In the genomic region with DNA sequence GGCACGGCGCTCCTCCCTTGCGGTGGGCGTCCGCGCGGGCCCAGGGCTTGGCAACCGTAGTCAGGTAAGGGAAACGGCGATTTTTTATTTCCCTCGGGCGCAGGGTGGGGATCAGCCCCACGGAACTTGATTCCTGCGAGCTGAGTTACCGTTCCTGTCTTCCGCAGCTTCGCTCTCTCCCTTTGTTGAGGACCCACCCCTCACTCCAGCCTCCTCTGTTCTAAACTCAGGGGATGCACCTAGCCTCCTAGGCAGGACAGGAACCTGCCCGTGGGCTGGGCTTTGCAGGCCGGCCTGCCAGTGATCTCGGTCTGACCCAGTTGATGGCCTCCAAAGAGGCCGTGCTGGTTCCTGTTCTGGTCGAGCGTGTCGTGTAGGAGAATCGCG, we compare ENCODE assay signal across 8 mouse cellular contexts. TPM values are rescaled to one million over a fixed set of nuclear protein-coding genes. Genes with fewer than 3 reads are reported as not detected.
DNase-seq lines count a peak whose midpoint lies in the region; ATAC-seq and TF ChIP-seq lines count a peak whose summit lies in the region.

No protein-coding gene starts in this region.

- intact Hi-C loops in left cerebral cortex, adult 2 months (cut with DNase I) = loop anchor here (1.0 to 10.0 kb wide), 3 partner anchors 124 to 384 kb away; a partner anchor contains a TSS

- peaks cover 31% of the 10 kb centered on the region for H3K4me1 ChIP-seq in embryonic facial prominence, embryonic 13.5 days
- H3K4me1 ChIP-seq in intestine, postnatal 0 days (replicated peaks; ENCODE audit: control insufficient read depth, insufficient read depth, low read length) = 0 out of 2 replicates have a peak, but pooled peaks cover 8% of the 10 kb centered on the region
- peaks cover 15% of the 10 kb centered on the region for H3K4me1 ChIP-seq in neural tube, embryonic 14.5 days (ENCODE audit: control insufficient read depth, insufficient read depth, low read length)

- H3K4me2 ChIP-seq in embryonic facial prominence, embryonic 13.5 days = peak overlapping the region; percentile 96
- H3K4me2 ChIP-seq in intestine, postnatal 0 days (replicated peaks; ENCODE audit: low read depth) = peak overlapping the region; percentile 72
- H3K4me2 ChIP-seq in neural tube, embryonic 14.5 days (ENCODE audit: low read depth, low read length) = peak overlapping the region; percentile 91

- no peaks in the 10 kb centered on the region for H3K27me3 ChIP-seq in embryonic facial prominence, embryonic 13.5 days
- H3K27me3 ChIP-seq in intestine, postnatal 0 days (replicated peaks; ENCODE audit: control insufficient read depth, insufficient read depth, low read length) = no peaks in the 10 kb centered on the region
- no peaks in the 10 kb centered on the region for H3K27me3 ChIP-seq in neural tube, embryonic 14.5 days (ENCODE audit: control insufficient read depth, insufficient read depth, low read length)

- DNase-seq in left cerebral cortex, adult 2 months (ENCODE audit: extremely low spot score in 1 of 2, low spot score in 2 of 2) = no peak
- no peak for DNase-seq in left cerebral cortex, adult 11 months (ENCODE audit: low spot score)
- DNase-seq in left cerebral cortex, adult 8-10 months (ENCODE audit: low spot score in 2 of 2) = no peak

- no peak overlapping the region for H3K27ac ChIP-seq in left cerebral cortex, adult 2 months
- peak overlapping the region; percentile 72 for H3K27ac ChIP-seq in embryonic facial prominence, embryonic 13.5 days
- H3K27ac ChIP-seq in intestine, postnatal 0 days (ENCODE audit: low read depth, low read length) = peak overlapping the region; percentile 95
- no peak overlapping the region for H3K27ac ChIP-seq in neural tube, embryonic 14.5 days (ENCODE audit: low read depth, low read length)

- peaks cover 44% of the 10 kb centered on the region for H3K36me3 ChIP-seq in embryonic facial prominence, embryonic 13.5 days
- peaks cover 36% of the 10 kb centered on the region; the same call in 1 of the 2 replicates for H3K36me3 ChIP-seq in intestine, postnatal 0 days (ENCODE audit: control insufficient read depth, insufficient read depth)
- H3K36me3 ChIP-seq in neural tube, embryonic 14.5 days (ENCODE audit: control insufficient read depth, insufficient read depth, low read length) = 0 out of 2 replicates have a peak, but pooled peaks cover 8% of the 10 kb centered on the region

- ATAC-seq in embryonic facial prominence, embryonic 13.5 days (ENCODE audit: insufficient number of reproducible peaks, insufficient read depth, low FRiP score, low TSS enrichment, low read depth) = no peak
- no peak for ATAC-seq in intestine, postnatal 0 days
- ATAC-seq in neural tube, embryonic 14.5 days (ENCODE audit: low read depth) = peak; percentile 1; the same call in 1 of the 2 replicates
- ATAC-seq in frontal cortex, adult (ENCODE audit: low TSS enrichment) = no peak
- ATAC-seq in megakaryocyte-erythroid progenitor cell, adult 5-6 weeks (replicated peaks; ENCODE audit: low FRiP score, low TSS enrichment, poor library complexity, severe bottlenecking) = no peak; the same call in none of the 2 replicates

- WGBS in embryonic facial prominence, embryonic 13.5 days = under 1% methylated on average over 26 of the region's 26 CpGs
- under 1% methylated on average over 26 of the region's 26 CpGs for WGBS in intestine, postnatal 0 days
- WGBS in neural tube, embryonic 14.5 days = 0% methylated on average over 26 of the region's 26 CpGs

- H3K9me3 ChIP-seq in embryonic facial prominence, embryonic 13.5 days = no peaks in the 10 kb centered on the region
- H3K9me3 ChIP-seq in intestine, postnatal 0 days (ENCODE audit: control insufficient read depth) = no peaks in the 10 kb centered on the region
- no peaks in the 10 kb centered on the region for H3K9me3 ChIP-seq in neural tube, embryonic 14.5 days (ENCODE audit: control insufficient read depth, low read length)

- TF ChIP-seq CTCF in left cerebral cortex, adult 2 months (IDR thresholded peaks at IDR 0.05) = no peak
- no peak for TF ChIP-seq CTCF in intestine, postnatal 0 days (IDR thresholded peaks at IDR 0.05; ENCODE audit: low read depth)

- peak overlapping the region; percentile 86 for H3K9ac ChIP-seq in embryonic facial prominence, embryonic 13.5 days
- H3K9ac ChIP-seq in intestine, postnatal 0 days (ENCODE audit: low read depth, low read length) = peak overlapping the region; percentile 67
- H3K9ac ChIP-seq in neural tube, embryonic 14.5 days (replicated peaks; ENCODE audit: low read depth, low read length) = peak overlapping the region; percentile 66

- H3K4me3 ChIP-seq in left cerebral cortex, adult 2 months = peak overlapping the region; percentile 65
- H3K4me3 ChIP-seq in embryonic facial prominence, embryonic 13.5 days = peak overlapping the region; percentile 76
- peak overlapping the region; percentile 86 for H3K4me3 ChIP-seq in intestine, postnatal 0 days (ENCODE audit: low read depth, low read length)
- peak overlapping the region; percentile 66 for H3K4me3 ChIP-seq in neural tube, embryonic 14.5 days (ENCODE audit: low read depth, low read length)

RNA-seq across cellular contexts. Expression of a gene that starts 0.4 kb away (rescaled TPM):
- total RNA-seq in left cerebral cortex, adult 2 months (2021) = 10 to 100 TPM; 24.8 to 26.7 TPM
- 39.9 and 40.0 TPM in 2 replicates for polyA plus RNA-seq in embryonic facial prominence, embryonic 13.5 days (2015; fragmentation: Nextera tagmentation; extraction: Ambion mirVana)
- polyA plus RNA-seq in intestine, postnatal 0 days (2015; fragmentation: Nextera tagmentation; extraction: Ambion mirVana) = 18.5 and 18.8 TPM in 2 replicates
- polyA plus RNA-seq in neural tube, embryonic 14.5 days (2014; fragmentation: Nextera tagmentation; extraction: Ambion mirVana) = 27.4 and 27.6 TPM in 2 replicates
- 10 to 100 TPM; 23.1 to 26.2 (median 24.0) TPM for total RNA-seq in left cerebral cortex, adult 8-10 months (2022)
- 20.5 and 30.5 TPM in 2 replicates for total RNA-seq in megakaryocyte-erythroid progenitor cell, adult 5-6 weeks (2014; fragmentation: Nextera tagmentation)
- 12.3 and 34.4 TPM in 2 replicates for total RNA-seq in megakaryocyte-erythroid progenitor cell, adult 5-6 weeks (2017)

RNA-seq across cellular contexts. Expression of a gene that starts 0.7 kb away (rescaled TPM):
- total RNA-seq in left cerebral cortex, adult 2 months (2021) = 1 to 10 TPM; 5.3 to 7.2 TPM
- polyA plus RNA-seq in embryonic facial prominence, embryonic 13.5 days (2015; fragmentation: Nextera tagmentation; extraction: Ambion mirVana) = 207 and 208 TPM in 2 replicates
- polyA plus RNA-seq in intestine, postnatal 0 days (2015; fragmentation: Nextera tagmentation; extraction: Ambion mirVana) = 37.3 and 39.3 TPM in 2 replicates
- 18.7 and 26.3 TPM in 2 replicates for polyA plus RNA-seq in neural tube, embryonic 14.5 days (2014; fragmentation: Nextera tagmentation; extraction: Ambion mirVana)
- 1 to 10 TPM; 5.3 to 7.5 (median 6.9) TPM for total RNA-seq in left cerebral cortex, adult 8-10 months (2022)
- total RNA-seq in megakaryocyte-erythroid progenitor cell, adult 5-6 weeks (2014; fragmentation: Nextera tagmentation) = 121 and 124 TPM in 2 replicates
- total RNA-seq in megakaryocyte-erythroid progenitor cell, adult 5-6 weeks (2017) = 124 and 155 TPM in 2 replicates

RNA-seq across cellular contexts. Expression of a gene that starts 6.3 kb away (rescaled TPM):
- 10 to 100 TPM; 24.4 to 25.7 TPM for total RNA-seq in left cerebral cortex, adult 2 months (2021)
- 246 and 251 TPM in 2 replicates for polyA plus RNA-seq in embryonic facial prominence, embryonic 13.5 days (2015; fragmentation: Nextera tagmentation; extraction: Ambion mirVana)
- 91.4 and 92.9 TPM in 2 replicates for polyA plus RNA-seq in intestine, postnatal 0 days (2015; fragmentation: Nextera tagmentation; extraction: Ambion mirVana)
- 116 and 118 TPM in 2 replicates for polyA plus RNA-seq in neural tube, embryonic 14.5 days (2014; fragmentation: Nextera tagmentation; extraction: Ambion mirVana)
- 10 to 100 TPM; 25.0 to 28.6 (median 26.4) TPM for total RNA-seq in left cerebral cortex, adult 8-10 months (2022)
- total RNA-seq in megakaryocyte-erythroid progenitor cell, adult 5-6 weeks (2014; fragmentation: Nextera tagmentation) = 229 and 276 TPM in 2 replicates
- 348 and 369 TPM in 2 replicates for total RNA-seq in megakaryocyte-erythroid progenitor cell, adult 5-6 weeks (2017)

RNA-seq across cellular contexts. Expression of a gene that starts 28.9 kb away (rescaled TPM):
- under 1 TPM; 0.70 to 0.77 TPM for total RNA-seq in left cerebral cortex, adult 2 months (2021)
- polyA plus RNA-seq in embryonic facial prominence, embryonic 13.5 days (2015; fragmentation: Nextera tagmentation; extraction: Ambion mirVana) = 0.38 and 0.44 TPM in 2 replicates
- 0.42 and 0.52 TPM in 2 replicates for polyA plus RNA-seq in intestine, postnatal 0 days (2015; fragmentation: Nextera tagmentation; extraction: Ambion mirVana)
- 0.60 and 0.89 TPM in 2 replicates for polyA plus RNA-seq in neural tube, embryonic 14.5 days (2014; fragmentation: Nextera tagmentation; extraction: Ambion mirVana)
- under 1 TPM; 0.55 to 0.89 (median 0.76) TPM for total RNA-seq in left cerebral cortex, adult 8-10 months (2022)
- not detected in 2 replicates for total RNA-seq in megakaryocyte-erythroid progenitor cell, adult 5-6 weeks (2014; fragmentation: Nextera tagmentation)
- 0.69 TPM in 1 of 2 replicates, not detected in the other for total RNA-seq in megakaryocyte-erythroid progenitor cell, adult 5-6 weeks (2017)

RNA-seq across cellular contexts. Expression of a gene that starts 29.2 kb away (rescaled TPM):
- total RNA-seq in left cerebral cortex, adult 2 months (2021) = 10 to 100 TPM; 25.2 to 26.1 TPM
- polyA plus RNA-seq in embryonic facial prominence, embryonic 13.5 days (2015; fragmentation: Nextera tagmentation; extraction: Ambion mirVana) = 63.3 and 67.7 TPM in 2 replicates
- polyA plus RNA-seq in intestine, postnatal 0 days (2015; fragmentation: Nextera tagmentation; extraction: Ambion mirVana) = 39.4 and 42.1 TPM in 2 replicates
- polyA plus RNA-seq in neural tube, embryonic 14.5 days (2014; fragmentation: Nextera tagmentation; extraction: Ambion mirVana) = 26.8 and 35.0 TPM in 2 replicates
- total RNA-seq in left cerebral cortex, adult 8-10 months (2022) = 10 to 100 TPM; 22.4 to 28.3 (median 26.2) TPM
- total RNA-seq in megakaryocyte-erythroid progenitor cell, adult 5-6 weeks (2014; fragmentation: Nextera tagmentation) = 44.2 and 44.7 TPM in 2 replicates
- 14.6 and 21.7 TPM in 2 replicates for total RNA-seq in megakaryocyte-erythroid progenitor cell, adult 5-6 weeks (2017)

Comparison
In these comparisons a context has a peak if more than half of its experiments do, and no peak if none do; other contexts are left out.
1. H3K27ac ChIP-seq: peak in embryonic facial prominence, embryonic 13.5 days (single experiment) and intestine, postnatal 0 days (single experiment); none in left cerebral cortex, adult 2 months (single experiment) and neural tube, embryonic 14.5 days (single experiment).
2. RNA of a gene that starts 0.7 kb away (total RNA-seq): 121 to 155 TPM in megakaryocyte-erythroid progenitor cell, adult 5-6 weeks; 5.3 to 7.2 TPM in left cerebral cortex, adult 2 months and 5.3 to 7.5 TPM in left cerebral cortex, adult 8-10 months; every median in the first group is over 10 times any median in the second.
3. RNA of a gene that starts 6.3 kb away (total RNA-seq): 229 to 369 TPM in megakaryocyte-erythroid progenitor cell, adult 5-6 weeks; 25.0 to 28.6 TPM in left cerebral cortex, adult 8-10 months and 24.4 to 25.7 TPM in left cerebral cortex, adult 2 months; every median in the first group is over 4 times any median in the second.
4. Peak in every context shown above with its lines, with median percentiles within 50 percentile points of each other: H3K4me3 ChIP-seq, H3K4me2 ChIP-seq and H3K9ac ChIP-seq.